Mouse (Mus musculus) bone marrow, adult 2 months (tissue): ENCODE data around the gene Slc29a2. TPM values are rescaled to one million over a fixed set of nuclear protein-coding genes. Genes with fewer than 3 reads are reported as not detected.
"Not testable (repeated sequence)": the region's sequence is repeated elsewhere in the genome, so short reads cannot be mapped to it uniquely, and the experiment has no call there.

Source experiments
- H3K27ac ChIP-seq: fragments of 200-500 bp; 2 replicates; pipeline ENCODE4 v1.5.1; 2012; ENCODE audit warnings: low read depth, mild to moderate bottlenecking, control low read depth, inconsistent platforms, low read length; ENCODE audit not compliant: control insufficient read depth, poor library complexity, insufficient read depth
- H3K4me1 ChIP-seq: fragments of 200-500 bp; 2 replicates; pipeline ENCODE4 v1.6.1; 2011; ENCODE audit warnings: low read length; ENCODE audit not compliant: control insufficient read depth, insufficient read depth
- H3K4me3 ChIP-seq: fragments of 200-500 bp; replicated peaks from 2 replicates; pipeline ENCODE3; 2011; ENCODE audit warnings: mild to moderate bottlenecking, low read depth, low read length, control low read depth; ENCODE audit not compliant: control insufficient read depth
- CTCF ChIP-seq: fragments of 200-500 bp; IDR thresholded peaks from 2 replicates; pipeline ENCODE4 v1.5.1; 2011; ENCODE audit warnings: low read length, control low read depth; ENCODE audit not compliant: control insufficient read depth, insufficient read depth
- POLR2A ChIP-seq: fragments of 200-500 bp; IDR thresholded peaks from 2 replicates; pipeline ENCODE4 v1.6.1; 2011; ENCODE audit warnings: low read depth, mild to moderate bottlenecking, control low read depth, low read length, borderline replicate concordance; ENCODE audit not compliant: control insufficient read depth
- WGBS: fragments of 180-500 bp; shearing (Covaris S2); methylation state at CpG from one replicate; pipeline ENCODE4 v1.1.7; 2018; 5-methylcytosine and 5-hydroxymethylcytosine counted together
- polyA plus RNA-seq: library from polyadenylated mRNA; stranded (reverse); fragments of >200 nt; gene quantifications from 2 replicates; pipeline ENCODE4 v1.2.4, GENCODE M21; 2011; ENCODE audit warnings: low replicate concordance; ENCODE audit not compliant: missing spikeins, insufficient read depth, insufficient read length

The Slc29a2 gene
- polyA plus RNA-seq, 1 experiment: 1.7 TPM

DNA sequence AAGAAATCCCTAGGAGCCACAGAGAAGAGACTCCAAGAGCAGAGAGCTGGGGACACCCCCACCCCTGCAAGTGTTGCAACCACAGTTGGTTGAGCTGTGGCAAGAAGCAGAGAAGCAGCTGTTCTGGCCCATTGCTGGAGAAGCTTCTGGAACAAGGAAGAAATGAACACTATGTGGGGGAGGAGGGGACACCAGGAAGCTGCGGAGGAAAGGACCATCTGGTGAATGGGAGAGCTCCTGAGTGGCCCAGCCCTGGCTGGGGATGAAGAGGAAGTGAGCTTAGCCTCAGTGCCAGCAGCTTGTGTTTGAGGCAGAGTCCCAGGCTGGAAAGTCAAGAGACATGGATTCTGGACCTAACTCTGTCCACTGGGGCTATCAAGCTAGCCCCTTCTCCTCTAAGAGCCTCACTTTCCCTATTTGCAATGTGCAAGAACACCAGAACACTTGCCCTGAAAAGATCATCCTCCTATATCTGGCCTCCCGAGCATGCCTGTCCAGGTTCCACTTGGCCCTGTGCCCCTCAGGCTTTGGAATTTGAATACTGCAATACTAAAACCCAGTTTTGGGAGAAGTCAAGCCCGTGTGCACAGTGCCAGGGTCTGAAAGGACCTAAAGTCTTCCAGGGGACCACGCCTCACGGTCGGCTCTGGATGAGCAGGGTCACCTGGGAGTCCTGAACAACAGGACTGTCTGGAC, 24.1 kb upstream of the Slc29a2 start:
- Histone ChIP-seq H3K4me3 (no peak overlapping the region), H3K4me1 (no peaks in the 10 kb centered on the region), H3K27ac (no peak overlapping the region)
- TF ChIP-seq POLR2A (no peak), CTCF (no peak)
- WGBS: 56% methylated on average over 6 of the region's 6 CpGs

DNA sequence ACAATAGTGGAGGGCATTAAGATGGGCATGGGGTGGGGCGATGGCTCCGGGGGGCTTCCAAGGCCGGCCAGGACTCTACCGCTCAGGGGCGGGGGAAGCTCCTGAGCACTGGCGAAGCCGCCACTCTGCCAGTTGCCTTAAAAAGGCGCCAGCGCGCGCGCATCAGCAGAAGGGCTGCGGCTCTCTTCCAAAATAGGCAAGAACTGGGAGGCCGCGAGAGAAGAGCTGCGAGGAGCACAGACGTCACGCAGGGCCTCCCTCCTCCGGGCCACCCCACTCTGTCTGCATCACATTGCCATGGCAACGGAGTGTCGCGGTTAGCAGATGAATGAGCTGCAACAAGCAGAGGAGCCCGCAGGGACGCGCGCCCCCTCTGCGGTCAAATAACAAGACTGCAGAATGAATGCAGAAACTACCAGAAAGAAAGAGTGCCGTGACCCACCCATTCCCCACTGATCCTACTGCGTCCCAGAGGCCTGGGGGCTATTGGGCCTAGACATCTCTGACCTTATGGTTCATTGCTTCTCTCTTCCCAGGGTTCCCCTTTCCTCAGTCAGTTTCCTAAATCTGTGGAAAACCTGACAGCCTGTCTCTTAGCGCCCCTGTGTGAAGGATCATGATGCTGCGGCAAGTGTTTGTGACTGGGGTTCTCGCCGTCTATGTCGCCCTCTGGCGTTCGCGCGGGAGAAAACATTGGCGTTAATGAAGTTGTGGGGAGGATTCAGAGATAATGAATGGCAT, 21.8 kb upstream of the Slc29a2 start:
- H3K4me3 ChIP-seq: no peak overlapping the region
- H3K4me1 ChIP-seq: no peaks in the 10 kb centered on the region
- H3K27ac ChIP-seq: no peak overlapping the region
- no peak for TF ChIP-seq POLR2A
- TF ChIP-seq CTCF: peak; percentile 92
- WGBS: 2% methylated on average over 39 of the region's 39 CpGs

DNA sequence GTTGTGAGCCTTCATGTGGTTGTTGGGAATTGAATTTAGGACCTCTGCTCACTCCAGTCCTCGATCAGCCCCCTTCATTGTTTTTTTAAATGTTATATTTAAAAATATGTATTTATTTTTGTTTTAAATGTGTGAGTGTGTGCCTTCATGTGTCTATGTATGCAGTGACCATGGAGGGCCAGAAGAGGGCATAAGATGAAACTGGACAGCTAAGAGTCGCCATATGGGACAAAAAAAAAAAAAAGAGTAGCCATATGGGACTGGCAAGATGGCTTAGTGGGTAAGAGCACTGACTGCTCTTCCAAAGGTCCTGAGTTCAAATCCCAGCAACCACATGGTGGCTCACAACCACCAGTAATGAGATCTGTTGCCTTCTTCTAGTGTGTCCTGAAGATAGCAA, 20.0 kb upstream of the Slc29a2 start:
- H3K4me1 ChIP-seq, H3K4me3 ChIP-seq, H3K27ac ChIP-seq: not testable (repeated sequence)
- WGBS: 31% methylated on average over 2 of the region's 2 CpGs

DNA sequence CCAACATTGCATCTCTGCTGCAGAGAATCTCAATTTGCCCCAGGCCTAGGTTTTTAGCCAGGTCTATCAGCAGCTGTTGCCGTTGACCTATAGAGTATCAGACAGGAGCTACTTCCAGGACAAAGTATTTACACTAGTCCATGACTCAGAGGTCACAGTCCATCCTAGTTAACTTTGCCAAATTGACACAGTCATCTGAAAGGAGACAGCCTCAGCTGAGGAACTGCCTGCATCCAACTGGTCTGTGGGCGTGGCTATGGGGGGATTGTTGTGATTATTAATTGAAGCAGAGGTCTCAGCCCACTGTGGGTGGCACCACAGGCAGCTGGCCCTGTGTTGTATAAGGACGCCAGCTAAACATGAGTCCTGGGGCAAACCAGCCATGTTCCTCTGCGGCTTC, 18.7 kb upstream of the Slc29a2 start:
- Histone ChIP-seq H3K27ac (no peak overlapping the region), H3K4me3 (no peak overlapping the region), H3K4me1 (no peaks in the 10 kb centered on the region)
- 62% methylated on average over 4 of the region's 4 CpGs for WGBS
- TF ChIP-seq CTCF (no peak), POLR2A (no peak)

DNA sequence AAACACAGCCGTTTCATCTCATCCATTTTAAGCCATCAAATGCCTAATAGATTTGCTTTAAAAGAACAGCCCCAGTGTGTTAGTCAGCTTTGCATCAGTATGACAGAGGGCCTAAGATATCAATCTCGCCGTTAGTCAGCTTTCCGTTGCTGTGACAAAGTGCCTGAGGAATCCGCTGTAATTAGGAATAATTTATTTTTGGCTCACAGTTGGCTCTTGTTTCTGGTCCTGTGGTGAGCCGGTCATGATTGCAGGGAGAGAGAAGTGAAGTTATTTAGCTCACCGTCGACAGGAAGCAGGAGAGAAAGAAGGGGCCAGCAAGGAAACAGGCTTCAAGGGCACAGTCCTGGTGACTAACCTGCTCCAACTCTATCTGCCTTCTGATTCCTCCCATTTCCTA, 10.5 kb upstream of the Slc29a2 start:
- TF ChIP-seq CTCF (no peak), POLR2A (no peak)
- Histone ChIP-seq H3K4me1 (no peaks in the 10 kb centered on the region), H3K4me3 (no peak overlapping the region), H3K27ac (no peak overlapping the region)
- WGBS: 40% methylated on average over 8 of the region's 8 CpGs

DNA sequence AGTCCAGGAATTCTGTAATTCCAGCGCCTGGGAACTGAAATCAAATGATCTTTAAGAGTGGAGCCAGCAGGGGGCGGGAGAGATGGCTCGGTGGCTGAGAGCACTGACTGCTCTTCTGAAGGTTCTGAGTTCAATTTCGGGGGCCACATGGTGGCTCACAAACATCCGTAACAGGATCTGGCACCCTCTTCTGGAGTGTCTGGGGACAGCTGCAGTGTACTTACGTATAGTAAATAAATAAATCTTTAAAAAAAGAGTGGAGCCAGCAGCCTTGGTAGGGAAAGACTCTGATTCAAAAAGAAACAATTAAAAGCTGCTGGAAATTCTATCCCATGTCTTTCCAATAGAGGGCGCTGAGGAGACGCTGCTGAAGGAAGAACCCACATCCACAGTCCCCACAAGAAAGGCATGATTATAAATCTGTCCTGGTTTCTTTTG, 8.7 kb upstream of the Slc29a2 start:
- no peak overlapping the region for H3K4me3 ChIP-seq
- H3K27ac ChIP-seq: no peak overlapping the region
- TF ChIP-seq CTCF (peak; percentile 53), POLR2A (no peak)
- H3K4me1 ChIP-seq: no peaks in the 10 kb centered on the region
- WGBS: 12% methylated on average over 8 of the region's 8 CpGs

DNA sequence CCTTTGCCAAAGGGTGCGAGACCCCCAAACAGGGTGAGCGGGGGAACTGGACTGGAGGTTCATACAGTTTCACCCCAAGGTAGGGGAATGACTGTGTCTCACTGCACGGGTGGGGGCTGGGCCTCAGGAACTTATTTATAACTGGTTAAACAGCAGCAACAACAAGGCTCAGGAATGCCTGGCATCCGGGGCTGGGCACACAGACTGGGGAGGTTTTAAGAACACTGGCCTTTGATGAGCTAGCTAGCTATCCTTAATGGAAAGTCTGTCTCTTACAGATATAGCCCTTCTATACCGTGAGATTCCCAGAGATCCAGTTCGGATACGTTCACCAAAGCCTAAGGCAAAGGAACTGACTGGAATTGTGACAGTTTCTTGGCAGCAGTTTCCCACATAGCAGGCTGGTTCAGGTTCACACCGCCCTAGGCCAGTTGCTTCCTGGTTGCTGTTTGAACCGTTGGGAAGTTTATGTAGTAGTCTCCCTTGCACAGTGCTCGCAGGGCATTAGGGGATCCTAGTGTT, 7.4 kb upstream of the Slc29a2 start:
- H3K4me1 ChIP-seq: no peaks in the 10 kb centered on the region
- TF ChIP-seq POLR2A: no peak
- no peak for TF ChIP-seq CTCF
- no peak overlapping the region for H3K27ac ChIP-seq
- 41% methylated on average over 10 of the region's 10 CpGs for WGBS
- H3K4me3 ChIP-seq: no peak overlapping the region

DNA sequence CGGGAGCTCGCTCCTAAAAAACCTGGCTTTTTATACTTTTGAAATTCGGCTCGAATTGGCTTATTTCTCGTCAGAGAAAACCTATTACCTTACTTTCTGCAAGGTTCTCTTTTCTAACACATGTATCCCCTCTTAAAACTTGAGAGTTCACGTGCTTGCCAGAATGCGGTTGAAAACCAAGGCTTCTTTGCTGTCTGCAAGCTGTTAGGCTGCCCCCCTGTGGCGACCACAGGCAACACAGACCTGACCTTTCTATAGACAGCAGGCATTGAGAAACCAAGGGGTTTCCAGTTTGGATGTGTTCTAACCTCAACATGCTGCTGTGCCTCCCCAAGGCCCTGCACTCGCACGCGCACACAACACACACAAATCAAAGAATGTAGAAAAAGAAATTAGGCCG, 6.9 kb upstream of the Slc29a2 start:
- no peak overlapping the region for H3K27ac ChIP-seq
- TF ChIP-seq POLR2A (no peak), CTCF (peak; percentile 93)
- WGBS: 20% methylated on average over 12 of the region's 12 CpGs
- H3K4me3 ChIP-seq: no peak overlapping the region
- H3K4me1 ChIP-seq: no peaks in the 10 kb centered on the region
